Mouse (Mus musculus): ENCODE data around the gene Aasdh. TPM values are rescaled to one million over a fixed set of nuclear protein-coding genes. Genes with fewer than 3 reads are reported as not detected.

The Aasdh gene
- polyA plus RNA-seq, 1 experiment, result 20.9 TPM

GRCm38 (mm10) chr5:76947758-76948157 is 42.4 kb upstream of the Aasdh start:
- Histone ChIP-seq H3K27me3 (ENCODE audit: control insufficient read depth, insufficient read depth, low read length) (no peaks in the 10 kb centered on the region), H3K4me3 (replicated peaks; ENCODE audit: insufficient read depth, low read depth, low read length) (no peak overlapping the region), H3K4me1 (ENCODE audit: control insufficient read depth, insufficient read depth, low read length) (no peaks in the 10 kb centered on the region), H3K27ac (ENCODE audit: insufficient read depth, low read length) (no peak overlapping the region)
- TF ChIP-seq POLR2A (IDR thresholded peaks at IDR 0.05; ENCODE audit: borderline replicate concordance, insufficient read depth, low read length) (no peak), CTCF (IDR thresholded peaks at IDR 0.05; ENCODE audit: borderline replicate concordance, insufficient read depth, low read depth, low read length) (no peak)
- DNase-seq, result no peak
- 97% methylated on average over 4 of the region's 4 CpGs for WGBS

GRCm38 (mm10) chr5:76947142-76947541 is 41.8 kb upstream of the Aasdh start:
- no peak for DNase-seq
- Histone ChIP-seq H3K4me1 (ENCODE audit: control insufficient read depth, insufficient read depth, low read length) (no peaks in the 10 kb centered on the region), H3K27me3 (ENCODE audit: control insufficient read depth, insufficient read depth, low read length) (no peaks in the 10 kb centered on the region), H3K27ac (ENCODE audit: insufficient read depth, low read length) (no peak overlapping the region), H3K4me3 (replicated peaks; ENCODE audit: insufficient read depth, low read depth, low read length) (no peak overlapping the region)
- WGBS, result 78% methylated on average over 4 of the region's 4 CpGs
- TF ChIP-seq CTCF (IDR thresholded peaks at IDR 0.05; ENCODE audit: borderline replicate concordance, insufficient read depth, low read depth, low read length) (no peak), POLR2A (IDR thresholded peaks at IDR 0.05; ENCODE audit: borderline replicate concordance, insufficient read depth, low read length) (no peak)

GRCm38 (mm10) chr5:76945678-76946033 is 40.3 kb upstream of the Aasdh start:
- Histone ChIP-seq H3K4me3 (replicated peaks; ENCODE audit: insufficient read depth, low read depth, low read length) (no peak overlapping the region), H3K27me3 (ENCODE audit: control insufficient read depth, insufficient read depth, low read length) (no peaks in the 10 kb centered on the region), H3K4me1 (ENCODE audit: control insufficient read depth, insufficient read depth, low read length) (no peaks in the 10 kb centered on the region), H3K27ac (ENCODE audit: insufficient read depth, low read length) (no peak overlapping the region)
- DNase-seq, result no peak
- no peak for TF ChIP-seq CTCF (IDR thresholded peaks at IDR 0.05; ENCODE audit: borderline replicate concordance, insufficient read depth, low read depth, low read length)
- no peak for TF ChIP-seq POLR2A (IDR thresholded peaks at IDR 0.05; ENCODE audit: borderline replicate concordance, insufficient read depth, low read length)
- 79% methylated on average over 2 of the region's 2 CpGs for WGBS

DNA sequence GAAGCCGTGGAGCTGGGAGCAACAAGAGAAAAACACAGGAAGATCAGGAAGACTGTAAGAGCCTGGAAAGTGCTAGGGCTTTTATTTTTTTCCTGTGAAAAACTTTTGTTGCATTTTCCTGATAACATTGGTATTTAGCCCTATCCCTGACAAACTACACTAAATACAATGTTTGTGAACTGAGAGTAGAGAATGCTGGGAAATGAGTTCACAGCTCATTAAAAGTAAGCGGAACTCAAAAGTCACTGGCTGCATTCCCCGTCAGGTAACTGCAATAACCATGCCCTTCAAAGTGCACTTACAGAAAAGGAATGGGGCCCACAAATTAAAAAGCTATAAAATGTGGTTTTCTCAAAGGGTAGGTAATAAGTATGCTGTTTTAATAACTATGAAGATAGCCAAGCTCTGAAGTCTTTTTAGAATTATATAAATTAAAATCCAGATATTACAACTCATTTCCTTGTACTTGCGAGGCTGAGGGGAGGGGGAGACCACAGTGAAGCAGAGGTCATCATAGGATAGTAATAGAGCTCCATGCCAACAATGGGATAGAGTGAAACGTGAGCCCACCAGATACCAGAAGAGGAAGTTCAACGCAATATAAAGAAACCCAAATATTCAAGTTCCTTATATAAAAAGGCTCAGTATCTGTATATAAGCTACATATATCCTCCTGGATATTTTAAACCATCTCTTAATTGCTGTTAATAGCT is 39.8 kb upstream of the Aasdh start:
- Histone ChIP-seq H3K4me3 (replicated peaks; ENCODE audit: insufficient read depth, low read depth, low read length) (no peak overlapping the region), H3K4me1 (ENCODE audit: control insufficient read depth, insufficient read depth, low read length) (no peaks in the 10 kb centered on the region), H3K27ac (ENCODE audit: insufficient read depth, low read length) (no peak overlapping the region), H3K27me3 (ENCODE audit: control insufficient read depth, insufficient read depth, low read length) (no peaks in the 10 kb centered on the region)
- DNase-seq, result no peak
- WGBS, result 81% methylated on average over 6 of the region's 6 CpGs
- TF ChIP-seq CTCF (IDR thresholded peaks at IDR 0.05; ENCODE audit: borderline replicate concordance, insufficient read depth, low read depth, low read length) (no peak), POLR2A (IDR thresholded peaks at IDR 0.05; ENCODE audit: borderline replicate concordance, insufficient read depth, low read length) (no peak)

- Histone ChIP-seq H3K27ac (ENCODE audit: insufficient read depth, low read length) (no peak overlapping the region), H3K4me1 (ENCODE audit: control insufficient read depth, insufficient read depth, low read length) (no peaks in the 10 kb centered on the region), H3K4me3 (replicated peaks; ENCODE audit: insufficient read depth, low read depth, low read length) (no peak overlapping the region), H3K27me3 (ENCODE audit: control insufficient read depth, insufficient read depth, low read length) (no peaks in the 10 kb centered on the region)
- WGBS, result 96% methylated on average over 4 of the region's 4 CpGs
- no peak for DNase-seq
- TF ChIP-seq POLR2A (IDR thresholded peaks at IDR 0.05; ENCODE audit: borderline replicate concordance, insufficient read depth, low read length) (no peak), CTCF (IDR thresholded peaks at IDR 0.05; ENCODE audit: borderline replicate concordance, insufficient read depth, low read depth, low read length) (no peak)
Measured at GRCm38 (mm10) chr5:76942505-76942904, 37.2 kb upstream of the Aasdh start.

DNA sequence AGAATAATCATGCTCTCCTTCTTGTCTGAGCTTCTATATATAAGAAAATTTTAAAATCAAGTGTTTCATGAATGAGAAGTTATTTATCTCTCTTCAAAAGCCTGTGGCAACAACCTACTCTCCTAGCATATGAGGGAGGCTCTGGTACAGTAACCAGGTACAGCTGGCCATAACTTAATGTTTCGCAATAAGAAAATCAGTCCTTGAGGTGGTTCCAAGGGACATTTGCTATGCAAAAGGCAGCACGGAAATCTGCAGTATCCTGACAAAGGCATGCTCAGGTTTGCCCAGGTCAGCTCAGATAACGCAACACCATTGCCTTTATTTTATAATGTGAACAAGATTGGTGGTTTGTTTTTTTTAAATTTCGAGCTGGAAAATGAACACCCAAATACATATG is 36.7 kb upstream of the Aasdh start:
- Histone ChIP-seq H3K27ac (ENCODE audit: insufficient read depth, low read length) (no peak overlapping the region), H3K4me3 (replicated peaks; ENCODE audit: insufficient read depth, low read depth, low read length) (no peak overlapping the region), H3K27me3 (ENCODE audit: control insufficient read depth, insufficient read depth, low read length) (no peaks in the 10 kb centered on the region), H3K4me1 (ENCODE audit: control insufficient read depth, insufficient read depth, low read length) (no peaks in the 10 kb centered on the region)
- WGBS, result 93% methylated on average over 4 of the region's 4 CpGs
- DNase-seq, result no peak
- TF ChIP-seq CTCF (IDR thresholded peaks at IDR 0.05; ENCODE audit: borderline replicate concordance, insufficient read depth, low read depth, low read length) (no peak), POLR2A (IDR thresholded peaks at IDR 0.05; ENCODE audit: borderline replicate concordance, insufficient read depth, low read length) (no peak)

GRCm38 (mm10) chr5:76939717-76940116 is 34.4 kb upstream of the Aasdh start:
- Histone ChIP-seq H3K27me3 (ENCODE audit: control insufficient read depth, insufficient read depth, low read length) (no peaks in the 10 kb centered on the region), H3K4me1 (ENCODE audit: control insufficient read depth, insufficient read depth, low read length) (no peaks in the 10 kb centered on the region), H3K4me3 (replicated peaks; ENCODE audit: insufficient read depth, low read depth, low read length) (no peak overlapping the region), H3K27ac (ENCODE audit: insufficient read depth, low read length) (no peak overlapping the region)
- 98% methylated on average over 8 of the region's 8 CpGs for WGBS
- TF ChIP-seq CTCF (IDR thresholded peaks at IDR 0.05; ENCODE audit: borderline replicate concordance, insufficient read depth, low read depth, low read length) (no peak), POLR2A (IDR thresholded peaks at IDR 0.05; ENCODE audit: borderline replicate concordance, insufficient read depth, low read length) (no peak)
- no peak for DNase-seq

DNA sequence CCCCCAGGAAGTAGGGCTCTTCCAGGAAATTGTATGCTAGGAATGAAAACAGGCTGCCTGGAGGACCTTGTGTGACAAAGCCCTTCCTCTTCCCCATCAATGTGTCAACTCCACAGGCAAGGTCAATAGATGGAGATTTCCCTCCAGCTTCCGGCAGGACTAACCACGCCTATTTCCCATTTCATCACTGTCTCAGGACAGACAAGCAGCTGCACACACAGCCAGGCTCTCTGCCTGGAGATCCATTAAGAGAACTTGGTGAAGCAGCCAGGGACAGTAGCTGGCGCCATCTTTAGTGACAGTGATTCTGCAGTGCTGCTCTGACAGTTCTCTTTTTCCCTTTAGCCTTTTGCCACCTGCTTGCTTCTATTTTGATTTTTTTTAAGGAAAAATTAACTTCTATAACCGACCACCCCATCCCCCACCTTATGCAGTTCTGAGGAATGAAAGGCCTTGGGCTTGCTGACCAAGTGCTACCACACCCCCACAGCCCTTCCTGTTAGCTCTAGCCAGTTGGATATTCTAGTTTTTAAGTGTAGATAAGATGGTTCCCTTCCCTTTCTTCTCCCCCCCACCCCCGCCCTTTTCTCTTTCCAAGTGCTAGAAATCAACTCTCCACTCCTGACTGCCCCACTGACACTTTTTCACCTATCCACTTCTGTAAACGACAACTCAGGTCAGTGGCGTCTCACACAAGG is 24.0 kb upstream of the Aasdh start:
- DNase-seq, result no peak
- no peaks in the 10 kb centered on the region for H3K27me3 ChIP-seq (ENCODE audit: control insufficient read depth, insufficient read depth, low read length)
- 85% methylated on average over 7 of the region's 7 CpGs for WGBS
- no peaks in the 10 kb centered on the region; the same call in 1 of the 2 replicates for H3K4me1 ChIP-seq (ENCODE audit: control insufficient read depth, insufficient read depth, low read length)
- H3K4me3 ChIP-seq (replicated peaks; ENCODE audit: insufficient read depth, low read depth, low read length), result no peak overlapping the region
- TF ChIP-seq CTCF (IDR thresholded peaks at IDR 0.05; ENCODE audit: borderline replicate concordance, insufficient read depth, low read depth, low read length), result no peak
- no peak for TF ChIP-seq POLR2A (IDR thresholded peaks at IDR 0.05; ENCODE audit: borderline replicate concordance, insufficient read depth, low read length)
- no peak overlapping the region for H3K27ac ChIP-seq (ENCODE audit: insufficient read depth, low read length)
